Mouse (Mus musculus) erythroblast, embryonic 14.5 days (primary cell): ENCODE data around the gene Scmh1.

Experiments
- GATA1 ChIP-seq: IDR thresholded peaks from 2 replicates; pipeline ENCODE4 v1.6.1; 2012; ENCODE audit warnings: low read length, inconsistent platforms, mixed read lengths
- TAL1 ChIP-seq: IDR thresholded peaks from 3 replicates; pipeline ENCODE4 v1.6.1; 2012; ENCODE audit warnings: low read length, inconsistent platforms, mixed read lengths

DNA sequence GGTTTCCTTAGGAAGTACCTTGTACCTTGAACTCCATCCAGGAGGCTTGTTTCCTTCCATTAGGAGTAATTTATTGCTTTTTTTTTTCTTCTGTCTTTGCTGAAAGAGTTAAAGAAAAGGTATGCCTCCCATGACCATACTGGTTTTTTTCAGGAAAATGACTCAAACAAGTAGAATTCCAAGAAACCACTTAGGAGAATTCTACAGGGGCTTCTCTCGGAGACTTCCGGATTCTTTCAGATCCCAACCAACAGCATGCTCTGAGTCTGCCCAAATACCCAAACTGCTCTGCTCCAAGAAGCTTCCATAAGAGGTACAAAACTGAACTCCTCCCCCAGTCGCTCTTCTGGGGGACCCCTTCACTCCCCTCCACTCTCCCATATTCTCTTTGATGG, 166.0 kb downstream of the Scmh1 start:
- no peak for TF ChIP-seq GATA1
- no peak for TF ChIP-seq TAL1
